Mouse (Mus musculus): ENCODE measurements at regions not wholly inside any gene's neighbourhood (a gene's known extent, or its start where the extent isn't known, plus 50 kb on each side); places are given as distances from the start of the nearest gene placed in this dataset.

DNA sequence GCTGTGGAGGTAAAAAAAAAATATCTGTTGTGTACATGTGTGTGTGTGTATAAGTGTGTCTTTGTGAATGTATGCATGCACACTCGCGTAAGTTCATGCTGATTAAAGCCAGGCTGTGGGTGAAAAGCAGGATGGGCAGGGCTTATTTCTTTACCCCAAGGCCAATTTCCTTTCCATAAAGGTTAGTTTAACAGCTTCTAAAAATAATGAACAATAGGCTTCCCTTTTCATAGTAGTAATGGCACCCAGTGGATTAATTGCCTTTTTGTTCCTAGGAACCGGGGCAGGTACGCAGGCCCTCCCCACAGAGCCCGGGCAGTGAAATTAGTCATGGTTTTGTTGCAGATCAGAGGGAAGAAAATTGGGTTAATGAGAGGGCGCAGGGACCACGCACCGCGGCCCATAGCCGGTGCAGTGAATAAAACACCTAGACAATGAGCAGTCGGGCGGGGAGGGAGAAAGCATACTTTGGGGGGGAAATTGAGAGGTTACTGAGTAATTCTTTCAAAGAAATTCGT lies 110.1 kb upstream of the Nmur2 start:
- DNase-seq: no peak

- no peak for DNase-seq
These were observed 108.9 kb upstream of the Nmur2 start for GRCm38 (mm10) chr11:56149752-56150151.

- DNase-seq: no peak
These were observed 108.1 kb upstream of the Nmur2 start for GRCm38 (mm10) chr11:56148956-56149355.

DNA sequence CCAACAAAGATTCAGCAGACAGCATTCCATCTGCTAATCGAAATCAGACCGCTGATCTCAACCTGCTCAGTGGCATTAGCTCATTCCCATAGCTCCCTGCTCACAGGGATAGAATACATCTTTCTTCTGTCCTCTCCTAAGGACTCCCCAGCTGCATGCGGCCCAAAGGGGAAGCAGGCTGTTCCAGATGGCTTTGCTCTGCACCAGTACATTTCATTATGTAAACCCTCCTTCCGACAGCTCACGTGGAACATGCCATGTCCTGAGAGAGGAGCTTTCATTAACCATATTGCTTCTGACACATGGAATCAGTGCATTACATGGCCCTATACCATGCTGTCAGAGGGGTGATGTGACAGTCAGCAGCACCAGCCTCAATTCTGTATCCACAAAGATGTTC lies 105.9 kb upstream of the Nmur2 start:
- DNase-seq: no peak

- peak; percentile 81 for DNase-seq
These were observed 90.6 kb upstream of the Nmur2 start for GRCm38 (mm10) chr11:56131339-56131823.

GRCm38 (mm10) chr11:56116553-56117232 lies 75.9 kb upstream of the Nmur2 start:
- DNase-seq: peak; percentile 75

- DNase-seq: peak; percentile 81
These were observed 67.1 kb upstream of the Nmur2 start for GRCm38 (mm10) chr11:56107929-56108328.

DNA sequence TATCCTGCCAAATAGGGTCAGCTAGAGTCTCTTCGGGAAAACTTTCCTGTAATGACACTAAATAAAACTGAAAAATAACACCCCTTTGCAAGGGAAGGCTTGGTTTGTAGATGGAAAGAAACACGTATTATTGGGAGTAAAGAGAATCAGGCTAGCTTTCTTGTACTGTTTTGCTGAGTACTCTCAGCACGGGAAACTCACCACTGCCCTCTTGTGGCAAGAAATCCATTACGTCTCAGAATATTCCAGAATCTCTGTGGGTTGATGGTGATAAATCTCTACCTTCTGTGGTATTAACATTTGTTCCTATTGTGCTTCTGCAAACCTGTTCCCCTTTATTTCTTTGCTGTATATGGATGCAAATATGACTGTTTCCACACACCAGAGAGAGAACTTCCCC lies 64.8 kb upstream of the Nmur2 start:
- DNase-seq: peak; percentile 71

DNA sequence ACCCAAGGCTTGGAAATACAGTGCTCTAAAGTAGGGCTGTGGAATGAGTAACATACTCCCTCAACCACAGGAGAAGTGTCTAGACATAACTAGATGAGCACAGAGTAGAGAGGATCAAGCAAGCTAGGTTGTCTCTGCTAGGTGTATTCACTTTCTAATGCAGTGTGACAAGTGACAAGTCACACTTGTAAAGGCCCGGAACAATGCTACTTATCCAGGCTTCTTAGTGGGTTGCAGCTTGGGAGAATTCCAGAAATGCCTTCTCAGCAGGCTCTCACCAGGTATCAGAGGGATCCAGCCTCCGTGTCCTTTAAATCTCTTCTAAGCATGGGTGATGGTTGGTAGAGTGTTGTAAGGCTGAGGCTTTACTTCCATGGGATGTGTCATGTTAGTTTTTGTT lies 52.1 kb upstream of the Nmur2 start:
- DNase-seq: no peak
